Mouse (Mus musculus) natural killer cell, adult 2 months (primary cell): ENCODE measurements around the gene Hrct1.
A peak's percentile ranks its signal among the peaks of the same experiment; 100 is the strongest.

ENCODE experiments used
- DNase-seq, 2 experiments: peaks; one replicate each; pipeline ENCODE4 v3.0.0; 2022; ENCODE audit warnings: low spot score in 2 of 2

The Hrct1 gene

GRCm38 (mm10) chr4:43727718-43728575 lies 959 bp downstream of the Hrct1 start:
- DNase-seq = no peak

GRCm38 (mm10) chr4:43728576-43728954 lies 1.6 kb downstream of the Hrct1 start:
- no peak for DNase-seq

GRCm38 (mm10) chr4:43729126-43729525 lies 2.1 kb downstream of the Hrct1 start:
- DNase-seq = no peak

GRCm38 (mm10) chr4:43729794-43730550 lies 3.0 kb downstream of the Hrct1 start, which contains the start of gene Spaar:
TSS of gene Spaar (plus strand) at chr4:43730034.
- no peak for DNase-seq

- DNase-seq = no peak
These were observed 3.8 kb downstream of the Hrct1 start for GRCm38 (mm10) chr4:43730750-43731297.

GRCm38 (mm10) chr4:43732171-43732570 lies 5.2 kb downstream of the Hrct1 start:
- no peak for DNase-seq

- DNase-seq = no peak
These were observed 6.2 kb downstream of the Hrct1 start for GRCm38 (mm10) chr4:43733186-43733585.

GRCm38 (mm10) chr4:43737144-43737543 lies 10.2 kb downstream of the Hrct1 start:
- DNase-seq = no peak

- no peak for DNase-seq
These were observed 12.1 kb downstream of the Hrct1 start for GRCm38 (mm10) chr4:43738989-43739674.

- DNase-seq = no peak
These were observed 14.5 kb downstream of the Hrct1 start for GRCm38 (mm10) chr4:43741526-43741925.

GRCm38 (mm10) chr4:43742637-43743036 lies 15.6 kb downstream of the Hrct1 start:
- no peak for DNase-seq

- no peak for DNase-seq
These were observed 16.1 kb downstream of the Hrct1 start for GRCm38 (mm10) chr4:43743099-43743498.

GRCm38 (mm10) chr4:43745187-43745586 lies 18.2 kb downstream of the Hrct1 start:
- no peak for DNase-seq

- no peak for DNase-seq
These were observed 30.2 kb downstream of the Hrct1 start for GRCm38 (mm10) chr4:43757213-43757612.

- DNase-seq = no peak
These were observed 32.8 kb downstream of the Hrct1 start for GRCm38 (mm10) chr4:43759571-43760418.

GRCm38 (mm10) chr4:43760460-43760859 lies 33.5 kb downstream of the Hrct1 start:
- DNase-seq = peak in 1 of 2 experiments; percentile 13

- DNase-seq = no peak
These were observed 34.3 kb downstream of the Hrct1 start for GRCm38 (mm10) chr4:43761336-43761735.

GRCm38 (mm10) chr4:43763410-43763809 lies 36.4 kb downstream of the Hrct1 start:
- peak; percentile 16 to 29 for DNase-seq

GRCm38 (mm10) chr4:43768341-43768740 lies 41.4 kb downstream of the Hrct1 start:
- DNase-seq = no peak

GRCm38 (mm10) chr4:43769374-43769773 lies 42.4 kb downstream of the Hrct1 start:
- no peak for DNase-seq

- no peak for DNase-seq
These were observed 43.9 kb downstream of the Hrct1 start, which contains the start of gene Olfr159 for GRCm38 (mm10) chr4:43770909-43771308. TSS of gene Olfr159 (minus strand) at chr4:43771009.
